20 mouse cellular contexts compared by ENCODE assay signal in genomic region chr14:48880041-48880440, GRCm38 (mm10).
DNase-seq lines count a peak whose midpoint lies in the region; ATAC-seq and TF ChIP-seq lines count a peak whose summit lies in the region.
"Had no signal": no experiment of that assay in that cellular context is flagged by ENCODE, and none has a peak within 500 bp of the region (broad histone marks: within the 10 kb centered on the region; RNA-seq: fewer than 3 reads in every experiment).

No protein-coding gene starts in this region.

- 23% methylated on average over 6 of the region's 6 CpGs for WGBS in forebrain, embryonic 16.5 days
- 33% methylated on average over 6 of the region's 6 CpGs for WGBS in forebrain, embryonic 12.5 days
- 19% methylated on average over 6 of the region's 6 CpGs for WGBS in kidney, postnatal 0 days
- 26% methylated on average over 6 of the region's 6 CpGs for WGBS in kidney, embryonic 15.5 days
- WGBS in intestine, embryonic 16.5 days = 17% methylated on average over 6 of the region's 6 CpGs
- WGBS in stomach, postnatal 0 days = 29% methylated on average over 6 of the region's 6 CpGs

- H3K27ac ChIP-seq in forebrain, embryonic 16.5 days (ENCODE audit: low read length) = no peak overlapping the region
- H3K27ac ChIP-seq in forebrain, embryonic 12.5 days = no peak overlapping the region
- H3K27ac ChIP-seq in kidney, postnatal 0 days = no peak overlapping the region
- no peak overlapping the region for H3K27ac ChIP-seq in kidney, embryonic 15.5 days
- H3K27ac ChIP-seq in intestine, embryonic 16.5 days (ENCODE audit: low read length) = no peak overlapping the region
- H3K27ac ChIP-seq in stomach, postnatal 0 days (replicated peaks) = no peak overlapping the region
- H3K27ac ChIP-seq: embryonic facial prominence, embryonic 15.5 days; gastrocnemius, adult 2 months; hindbrain, embryonic 15.5 days; limb, embryonic 13.5 days; liver, embryonic 13.5 days had no signal

- no peaks in the 10 kb centered on the region for H3K36me3 ChIP-seq in forebrain, embryonic 16.5 days (ENCODE audit: control insufficient read depth, insufficient read depth)
- no peaks in the 10 kb centered on the region for H3K36me3 ChIP-seq in forebrain, embryonic 12.5 days (replicated peaks)
- H3K36me3 ChIP-seq in kidney, postnatal 0 days (ENCODE audit: insufficient read depth, low read length) = no peaks in the 10 kb centered on the region
- no peaks in the 10 kb centered on the region for H3K36me3 ChIP-seq in kidney, embryonic 15.5 days
- no peaks in the 10 kb centered on the region for H3K36me3 ChIP-seq in intestine, embryonic 16.5 days (ENCODE audit: control insufficient read depth, insufficient read depth, low read length)
- no peaks in the 10 kb centered on the region for H3K36me3 ChIP-seq in stomach, postnatal 0 days (ENCODE audit: control insufficient read depth, insufficient read depth, low read length)
- H3K36me3 ChIP-seq: embryonic facial prominence, embryonic 15.5 days; heart, embryonic 12.5 days; hindbrain, embryonic 15.5 days; limb, embryonic 13.5 days; liver, embryonic 13.5 days had no signal

- H3K27me3 ChIP-seq in forebrain, embryonic 16.5 days (replicated peaks; ENCODE audit: control insufficient read depth, insufficient read depth, low read length) = peaks cover 3% of the 10 kb centered on the region; the same call in 1 of the 2 replicates
- peaks cover 50% of the 10 kb centered on the region for H3K27me3 ChIP-seq in forebrain, embryonic 12.5 days
- H3K27me3 ChIP-seq in kidney, postnatal 0 days (ENCODE audit: insufficient read depth, low read length) = no peaks in the 10 kb centered on the region
- peaks cover 76% of the 10 kb centered on the region for H3K27me3 ChIP-seq in kidney, embryonic 15.5 days
- no peaks in the 10 kb centered on the region for H3K27me3 ChIP-seq in intestine, embryonic 16.5 days (replicated peaks; ENCODE audit: control insufficient read depth, insufficient read depth, low read length)
- H3K27me3 ChIP-seq in stomach, postnatal 0 days (ENCODE audit: control insufficient read depth, insufficient read depth, low read length) = no peaks in the 10 kb centered on the region
- H3K27me3 ChIP-seq: CH12.LX; embryonic facial prominence, embryonic 15.5 days; hindbrain, embryonic 15.5 days; liver, embryonic 13.5 days had no signal

- no peaks in the 10 kb centered on the region for H3K9me3 ChIP-seq in forebrain, embryonic 16.5 days (ENCODE audit: control insufficient read depth, low read length)
- H3K9me3 ChIP-seq in forebrain, embryonic 12.5 days = no peaks in the 10 kb centered on the region
- H3K9me3 ChIP-seq in kidney, postnatal 0 days (replicated peaks; ENCODE audit: low read length) = no peaks in the 10 kb centered on the region
- 0 out of 2 replicates have a peak, but pooled peaks cover 4% of the 10 kb centered on the region for H3K9me3 ChIP-seq in kidney, embryonic 15.5 days (replicated peaks)
- no peaks in the 10 kb centered on the region for H3K9me3 ChIP-seq in intestine, embryonic 16.5 days (ENCODE audit: control insufficient read depth, low read length)
- no peaks in the 10 kb centered on the region for H3K9me3 ChIP-seq in stomach, postnatal 0 days (ENCODE audit: control insufficient read depth, low read length)
- H3K9me3 ChIP-seq: embryonic facial prominence, embryonic 15.5 days; heart, embryonic 12.5 days; hindbrain, embryonic 15.5 days; limb, embryonic 13.5 days; liver, embryonic 13.5 days had no signal

- TF ChIP-seq CTCF in kidney, postnatal 0 days (IDR thresholded peaks at IDR 0.05; ENCODE audit: low read depth) = no peak
- TF ChIP-seq CTCF in brain, embryonic 14.5 days (IDR thresholded peaks at IDR 0.05; ENCODE audit: borderline replicate concordance, extremely low read depth, insufficient read depth, insufficient read length) = no peak
- no peak for TF ChIP-seq CTCF in stomach, postnatal 0 days (IDR thresholded peaks at IDR 0.05; ENCODE audit: low read depth)

- no peak overlapping the region for H3K9ac ChIP-seq in forebrain, embryonic 16.5 days (replicated peaks; ENCODE audit: low read depth, low read length)
- no peak overlapping the region for H3K9ac ChIP-seq in forebrain, embryonic 12.5 days
- H3K9ac ChIP-seq in kidney, postnatal 0 days (ENCODE audit: low read depth, low read length) = no peak overlapping the region
- H3K9ac ChIP-seq in kidney, embryonic 15.5 days = no peak overlapping the region
- H3K9ac ChIP-seq in intestine, embryonic 16.5 days (ENCODE audit: low read depth, low read length) = no peak overlapping the region
- no peak overlapping the region for H3K9ac ChIP-seq in stomach, postnatal 0 days (ENCODE audit: low read length)
- H3K9ac ChIP-seq: embryonic facial prominence, embryonic 15.5 days; heart, embryonic 12.5 days; hindbrain, embryonic 15.5 days; limb, embryonic 13.5 days; liver, embryonic 13.5 days had no signal

- DNase-seq in kidney, postnatal 0 days (ENCODE audit: low spot score) = peak; percentile 79
- DNase-seq in brain, embryonic 14.5 days (ENCODE audit: low read depth) = peak; percentile 62
- DNase-seq in spleen, postnatal 14 days (ENCODE audit: low spot score in 2 of 2) = no peak
- DNase-seq in stomach, postnatal 0 days (ENCODE audit: low spot score) = no peak
- DNase-seq: adrenal gland, postnatal 25 days; cerebellum, adult 11-12 months; cerebellum, postnatal 14 days; embryo, embryonic 11 days; gastrocnemius, adult 2 months; heart, postnatal 14 days; liver, embryonic 13.5 days had no signal

- no peak overlapping the region for H3K4me3 ChIP-seq in forebrain, embryonic 16.5 days (replicated peaks; ENCODE audit: low read length)
- no peak overlapping the region for H3K4me3 ChIP-seq in forebrain, embryonic 12.5 days (replicated peaks)
- H3K4me3 ChIP-seq in kidney, postnatal 0 days (replicated peaks; ENCODE audit: low read depth, low read length) = no peak overlapping the region
- no peak overlapping the region for H3K4me3 ChIP-seq in kidney, embryonic 15.5 days (replicated peaks)
- no peak overlapping the region for H3K4me3 ChIP-seq in intestine, embryonic 16.5 days (ENCODE audit: low read length)
- H3K4me3 ChIP-seq in stomach, postnatal 0 days (ENCODE audit: low read depth, low read length) = no peak overlapping the region
- H3K4me3 ChIP-seq: embryonic facial prominence, embryonic 15.5 days; gastrocnemius, adult 2 months; heart, embryonic 12.5 days; hindbrain, embryonic 15.5 days; limb, embryonic 13.5 days; liver, embryonic 13.5 days had no signal

- no peak overlapping the region for H3K4me2 ChIP-seq in forebrain, embryonic 16.5 days (ENCODE audit: low read length)
- no peak overlapping the region for H3K4me2 ChIP-seq in forebrain, embryonic 12.5 days
- no peak overlapping the region for H3K4me2 ChIP-seq in kidney, postnatal 0 days (ENCODE audit: low read length)
- H3K4me2 ChIP-seq in kidney, embryonic 15.5 days = no peak overlapping the region
- H3K4me2 ChIP-seq in intestine, embryonic 16.5 days (ENCODE audit: low read depth, low read length) = no peak overlapping the region
- no peak overlapping the region for H3K4me2 ChIP-seq in stomach, postnatal 0 days (replicated peaks; ENCODE audit: low read depth)
- H3K4me2 ChIP-seq: embryonic facial prominence, embryonic 15.5 days; heart, embryonic 12.5 days; hindbrain, embryonic 15.5 days; limb, embryonic 13.5 days; liver, embryonic 13.5 days had no signal

- TF ChIP-seq EP300 in stomach, postnatal 0 days (optimal IDR thresholded peaks at IDR 0.05) = no peak

- peak; percentile 50 for ATAC-seq in forebrain, embryonic 16.5 days
- ATAC-seq in forebrain, embryonic 12.5 days (ENCODE audit: low FRiP score) = no peak
- no peak for ATAC-seq in kidney, postnatal 0 days (replicated peaks; ENCODE audit: low FRiP score, low read depth)
- no peak for ATAC-seq in kidney, embryonic 15.5 days (replicated peaks; ENCODE audit: low FRiP score)
- ATAC-seq in intestine, embryonic 16.5 days = peak; percentile 93
- no peak for ATAC-seq in stomach, postnatal 0 days (ENCODE audit: low FRiP score, low TSS enrichment)

- H3K4me1 ChIP-seq in forebrain, embryonic 16.5 days (replicated peaks; ENCODE audit: control insufficient read depth, insufficient read depth, low read length) = peaks cover 3% of the 10 kb centered on the region; the same call in 1 of the 2 replicates
- H3K4me1 ChIP-seq in forebrain, embryonic 12.5 days = peaks cover 7% of the 10 kb centered on the region
- no peaks in the 10 kb centered on the region for H3K4me1 ChIP-seq in kidney, postnatal 0 days (replicated peaks; ENCODE audit: insufficient read depth, low read length)
- no peaks in the 10 kb centered on the region for H3K4me1 ChIP-seq in kidney, embryonic 15.5 days
- peaks cover 7% of the 10 kb centered on the region; the same call in 1 of the 2 replicates for H3K4me1 ChIP-seq in intestine, embryonic 16.5 days (ENCODE audit: control insufficient read depth, insufficient read depth, low read length)
- no peaks in the 10 kb centered on the region for H3K4me1 ChIP-seq in stomach, postnatal 0 days (replicated peaks; ENCODE audit: control insufficient read depth, insufficient read depth)
- H3K4me1 ChIP-seq: embryonic facial prominence, embryonic 15.5 days; liver, embryonic 13.5 days had no signal

- TF ChIP-seq POLR2A in brain, embryonic 14.5 days (IDR thresholded peaks at IDR 0.05; ENCODE audit: borderline replicate concordance, extremely low read depth, insufficient read depth, insufficient read length, poor library complexity, severe bottlenecking) = no peak

Comparison
In these comparisons a context has a peak if more than half of its experiments do, and no peak if none do; other contexts are left out.
1. ATAC-seq: peak in forebrain, embryonic 16.5 days (single experiment) and intestine, embryonic 16.5 days (single experiment); none in forebrain, embryonic 12.5 days (single experiment), kidney, postnatal 0 days (single experiment), kidney, embryonic 15.5 days (single experiment) and stomach, postnatal 0 days (single experiment).
2. DNase-seq: peak in kidney, postnatal 0 days (single experiment) and brain, embryonic 14.5 days (single experiment); none in spleen, postnatal 14 days (0 of 2) and stomach, postnatal 0 days (single experiment).